Mouse (Mus musculus): ENCODE data around the gene Noc3l. TPM values are rescaled to one million over a fixed set of nuclear protein-coding genes. Genes with fewer than 3 reads are reported as not detected.

The Noc3l gene
- total RNA-seq, 2 experiments from 2014 or later, result 6.8 to 7.0 TPM

- H3K27ac ChIP-seq, result no peak overlapping the region
- intact Hi-C loops (cut with DNase I), result no loop called here
- TF ChIP-seq CTCF (IDR thresholded peaks at IDR 0.05), result no peak
- H3K4me3 ChIP-seq, result no peak overlapping the region
- no peak for DNase-seq
Observed at GRCm38 (mm10) chr19:38746492-38747014, 72.5 kb downstream of the Noc3l start.

GRCm38 (mm10) chr19:38745810-38746491, 73.1 kb downstream of the Noc3l start:
- no peak for DNase-seq
- H3K4me3 ChIP-seq, result no peak overlapping the region
- no peak overlapping the region for H3K27ac ChIP-seq
- no peak for TF ChIP-seq CTCF (IDR thresholded peaks at IDR 0.05)
- intact Hi-C loops (cut with DNase I), result no loop called here

GRCm38 (mm10) chr19:38744546-38744945, 74.5 kb downstream of the Noc3l start:
- H3K4me3 ChIP-seq, result no peak overlapping the region
- TF ChIP-seq CTCF (IDR thresholded peaks at IDR 0.05), result no peak
- H3K27ac ChIP-seq, result no peak overlapping the region
- intact Hi-C loops (cut with DNase I), result no loop called here
- no peak for DNase-seq

Other genes with a start within 250 kb of the Noc3l start
- gene Tbc1d12, start 17.3 kb upstream of the Noc3l start, total RNA-seq (2021), result 1 to 10 TPM; 3.4 to 4.0 TPM
- gene Hells, start 111.7 kb upstream of the Noc3l start, total RNA-seq (2021), result 1 to 10 TPM in 1 of 2 experiments, under 1 TPM in 1; 0.28 to 1.8 TPM
- not detected for gene Cyp2c55, start 187.8 kb upstream of the Noc3l start, total RNA-seq (2021)
- gene Cyp2c65, start 241.8 kb upstream of the Noc3l start, total RNA-seq (2021), result not detected

All from gastrocnemius, adult 2 months (tissue).